Mouse (Mus musculus): Measurements from ENCODE around the gene 6030445D17Rik.

6030445D17Rik gene

DNA sequence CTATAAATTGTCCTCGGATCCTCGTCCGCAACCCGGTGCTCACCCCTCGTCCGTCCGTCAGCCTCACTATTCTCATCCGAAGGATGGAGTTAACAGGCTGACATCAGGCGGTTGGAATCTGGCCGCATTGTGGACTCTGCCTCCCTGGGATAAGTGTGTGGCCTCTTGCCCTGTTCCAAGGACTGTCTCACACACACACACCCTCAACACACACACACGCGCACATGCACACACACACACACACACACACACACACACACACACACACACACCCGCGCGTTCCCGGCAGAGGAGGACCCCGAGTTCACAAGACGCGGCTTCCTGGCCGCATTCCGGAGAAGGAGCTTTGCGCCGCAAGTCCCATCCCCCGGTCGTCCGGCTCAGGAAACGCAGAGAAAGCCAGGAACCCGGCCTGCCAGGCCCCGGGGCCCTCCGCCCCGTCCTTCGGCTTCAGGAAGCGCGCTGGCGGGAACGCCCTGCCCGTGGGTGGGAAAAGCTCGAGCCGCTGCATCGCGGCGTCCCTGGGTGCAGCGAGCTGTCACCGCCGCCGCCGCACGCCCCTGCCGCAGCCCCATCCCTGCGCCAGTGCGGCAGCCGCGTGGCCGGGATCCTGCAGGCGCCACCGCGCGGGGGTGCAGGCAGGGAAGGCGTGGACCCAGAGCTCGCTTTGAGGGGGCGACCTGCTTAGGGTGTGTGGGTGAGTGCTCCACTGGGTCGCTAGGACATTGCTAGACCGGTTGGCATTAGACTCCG lies at the start of gene 6030445D17Rik:
TSS of gene 6030445D17Rik (plus strand) at position 165 of the 753 bp plus-strand sequence.
- peak; percentile 15 for DNase-seq (ENCODE audit: low read depth in 2 of 2, low spot score in 2 of 2)

DNA sequence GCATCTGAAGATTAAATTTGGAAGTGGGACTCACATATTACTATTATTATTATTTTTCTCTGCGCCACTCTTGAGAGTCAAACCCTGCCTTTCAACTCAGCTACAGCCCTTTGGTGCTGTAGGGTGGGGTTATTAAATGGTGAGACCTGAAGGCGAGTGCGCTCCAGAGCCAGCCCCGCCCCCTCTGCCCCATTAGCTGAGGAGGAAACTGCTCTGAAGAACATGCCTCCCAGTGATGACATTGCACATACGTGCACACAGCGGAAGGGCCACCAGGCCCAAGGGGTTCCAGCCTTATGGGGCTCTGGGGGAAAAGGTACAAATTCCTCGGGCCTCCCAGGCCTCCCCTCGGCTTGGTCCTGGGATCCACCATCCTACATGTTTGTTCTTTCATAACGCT lies 46.6 kb upstream of the 6030445D17Rik start:
- no peak for DNase-seq (ENCODE audit: low read depth in 2 of 2, low spot score in 2 of 2)

- no peak for DNase-seq (ENCODE audit: low read depth in 2 of 2, low spot score in 2 of 2)
Observed at GRCm38 (mm10) chr4:136418962-136419361, 43.1 kb upstream of the 6030445D17Rik start.

- DNase-seq (ENCODE audit: low read depth in 2 of 2, low spot score in 2 of 2): no peak
Observed at GRCm38 (mm10) chr4:136419386-136419785, 42.7 kb upstream of the 6030445D17Rik start.

DNA sequence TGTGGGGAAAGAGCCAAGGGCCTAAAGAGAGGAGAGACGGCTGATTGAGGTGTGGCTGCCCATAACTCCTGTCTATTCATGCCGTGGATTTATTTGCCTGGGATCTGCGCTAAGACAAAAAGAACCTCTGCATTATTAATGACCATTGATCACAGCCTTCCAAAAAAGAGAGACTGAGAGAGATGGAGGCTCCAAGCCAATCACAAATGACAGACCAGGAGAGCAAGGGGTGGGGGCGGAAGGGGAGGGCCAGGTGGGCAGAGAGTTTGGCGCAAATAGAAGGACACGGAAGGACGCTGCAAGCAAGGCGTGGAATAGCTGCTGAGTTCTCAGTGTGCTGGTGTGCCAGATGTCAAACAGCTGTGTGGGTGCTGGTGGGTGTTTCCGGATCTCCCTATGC lies 38.8 kb upstream of the 6030445D17Rik start, which contains the start of gene Htr1d:
TSS of gene Htr1d (plus strand) at position 301 of the 400 bp plus-strand sequence.
- no peak for DNase-seq (ENCODE audit: low read depth in 2 of 2, low spot score in 2 of 2)

DNA sequence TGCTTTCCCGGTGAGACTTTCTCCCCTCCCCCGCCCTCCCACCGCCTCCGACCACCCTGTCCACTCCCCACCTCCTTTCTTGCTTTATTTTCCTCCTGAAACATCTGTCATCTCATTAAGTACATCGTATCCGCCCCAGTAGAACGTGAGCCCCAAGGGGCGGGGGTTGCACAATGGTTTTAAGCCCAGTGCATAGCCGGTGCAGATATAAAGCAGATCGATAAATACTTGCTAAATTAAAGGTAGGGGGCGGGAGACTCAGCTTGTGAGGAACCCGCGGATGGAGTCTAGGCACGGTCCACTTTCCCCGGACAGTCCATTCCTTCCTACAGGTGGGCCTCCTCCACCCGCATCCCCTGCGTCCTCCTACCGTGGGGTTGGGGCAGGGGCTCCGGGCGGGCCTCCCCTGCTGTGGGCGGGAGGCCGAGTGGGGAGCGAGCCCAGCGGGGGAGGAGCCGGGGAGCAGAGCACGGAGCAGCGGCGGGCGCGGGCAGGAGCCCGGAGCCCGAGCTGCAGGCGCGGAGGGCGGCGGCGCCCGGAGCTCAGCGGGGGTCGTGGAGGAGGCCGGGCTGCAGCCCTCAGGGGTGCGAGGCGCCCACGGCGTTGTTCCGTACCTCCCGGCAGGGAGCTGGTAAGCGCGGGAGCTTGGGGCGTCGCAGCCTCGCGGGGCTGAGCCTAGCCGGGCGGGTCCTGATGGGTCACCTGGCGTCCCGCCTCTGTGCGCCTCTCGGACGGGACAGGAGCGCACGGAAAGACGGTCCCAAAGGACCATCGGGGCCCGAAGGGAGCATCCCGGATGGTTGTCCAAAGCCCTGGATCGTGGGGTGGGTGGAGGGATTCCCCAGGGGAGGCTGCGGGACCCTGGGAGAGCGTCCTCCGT lies 37.7 kb upstream of the 6030445D17Rik start:
- DNase-seq (ENCODE audit: low read depth in 2 of 2, low spot score in 2 of 2): no peak

DNA sequence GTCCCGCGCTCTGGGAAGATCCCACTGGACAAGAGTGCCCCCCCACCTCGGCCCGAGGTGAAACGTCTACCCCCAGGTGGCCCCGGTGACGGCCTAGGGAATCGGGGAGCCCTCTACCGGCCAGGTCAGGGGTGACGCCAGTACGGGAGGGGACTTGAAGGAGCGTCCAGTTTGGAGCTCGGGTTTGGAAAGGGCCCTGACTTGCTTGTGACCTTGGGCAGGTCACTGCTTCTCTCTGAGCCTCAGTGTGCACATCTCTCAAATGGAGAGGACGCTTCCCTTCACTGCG lies 37.1 kb upstream of the 6030445D17Rik start:
- DNase-seq (ENCODE audit: low read depth in 2 of 2, low spot score in 2 of 2): peak in 1 of 2 experiments; percentile 8

GRCm38 (mm10) chr4:136430609-136431375 lies 31.3 kb upstream of the 6030445D17Rik start:
- DNase-seq (ENCODE audit: low read depth in 2 of 2, low spot score in 2 of 2): no peak

- peak; percentile 42 to 53 for DNase-seq (ENCODE audit: low read depth in 2 of 2, low spot score in 2 of 2)
Observed at GRCm38 (mm10) chr4:136431376-136431693, 30.7 kb upstream of the 6030445D17Rik start.

- no peak for DNase-seq (ENCODE audit: low read depth in 2 of 2, low spot score in 2 of 2)
Observed at GRCm38 (mm10) chr4:136434029-136434428, 28.0 kb upstream of the 6030445D17Rik start.

DNA sequence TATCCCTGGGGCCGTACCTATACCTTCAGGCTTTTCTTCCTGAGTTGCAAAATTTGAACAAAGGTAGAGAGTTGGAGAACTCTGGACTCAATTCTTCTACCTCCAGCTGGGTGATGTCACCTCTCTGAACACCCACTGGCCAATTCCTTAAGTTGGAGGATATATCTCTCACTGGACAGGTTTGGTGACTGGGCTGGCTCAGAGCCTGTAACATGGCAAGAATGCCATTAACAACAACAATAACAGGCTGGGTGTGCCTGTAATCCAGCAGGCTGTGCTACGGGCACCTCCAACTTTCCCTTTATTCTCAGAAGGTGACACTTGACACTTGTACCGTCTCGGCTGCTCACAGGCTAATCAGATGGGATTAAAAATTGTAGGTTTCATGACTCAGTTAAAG lies 22.9 kb upstream of the 6030445D17Rik start:
- DNase-seq (ENCODE audit: low read depth in 2 of 2, low spot score in 2 of 2): no peak

DNA sequence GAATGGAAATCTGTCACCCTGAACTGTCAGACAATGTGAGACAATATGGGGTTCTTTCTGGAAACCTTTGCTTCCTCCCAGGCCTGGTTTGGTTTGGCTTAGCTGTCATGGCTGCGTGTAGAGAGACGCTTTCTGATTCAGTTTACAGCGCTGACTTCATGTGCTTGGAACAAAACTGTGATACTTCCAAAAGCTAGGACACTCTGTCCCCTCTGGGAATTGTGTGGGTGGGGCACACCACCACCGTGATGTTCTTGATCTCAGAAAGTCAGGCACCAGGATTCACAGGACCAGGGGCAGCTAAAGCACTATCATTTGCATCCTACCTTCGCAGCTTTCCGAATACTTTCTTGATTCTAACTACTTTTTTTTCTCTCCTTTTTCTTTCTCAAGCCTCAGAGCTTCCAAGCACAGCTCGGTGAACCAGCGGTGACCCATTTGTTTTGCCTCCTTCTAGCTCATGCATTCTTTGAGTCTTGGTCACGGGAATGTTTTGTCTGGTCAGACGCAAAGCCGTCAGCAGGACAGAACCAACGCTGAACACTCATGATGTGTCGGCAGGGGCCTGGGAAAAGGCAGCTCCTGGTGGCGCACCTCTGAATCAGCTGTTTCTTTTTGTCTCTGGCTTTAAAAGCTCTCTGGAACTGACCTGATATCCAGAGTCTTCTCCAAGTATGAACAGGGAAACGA lies 20.6 kb upstream of the 6030445D17Rik start:
- no peak for DNase-seq (ENCODE audit: low read depth in 2 of 2, low spot score in 2 of 2)

DNA sequence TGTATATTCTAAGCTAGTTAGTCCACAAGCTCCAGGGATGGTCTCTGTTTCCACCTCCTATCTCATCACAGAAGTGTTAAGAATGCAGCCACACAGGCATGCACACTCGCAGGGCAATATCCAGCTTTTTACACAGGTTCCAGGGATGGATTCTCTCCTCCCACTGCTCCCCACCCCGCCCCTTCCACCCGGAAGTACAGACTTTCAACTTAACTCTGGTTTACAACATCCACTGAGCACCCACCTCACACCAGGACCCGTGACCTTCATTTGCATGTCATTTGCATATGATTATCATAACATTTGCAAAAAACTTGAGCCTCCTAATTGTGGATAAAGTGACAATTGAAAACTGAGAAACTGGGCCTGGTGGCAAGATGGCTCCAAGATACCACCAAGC lies 17.5 kb upstream of the 6030445D17Rik start:
- no peak for DNase-seq (ENCODE audit: low read depth in 2 of 2, low spot score in 2 of 2)

DNA sequence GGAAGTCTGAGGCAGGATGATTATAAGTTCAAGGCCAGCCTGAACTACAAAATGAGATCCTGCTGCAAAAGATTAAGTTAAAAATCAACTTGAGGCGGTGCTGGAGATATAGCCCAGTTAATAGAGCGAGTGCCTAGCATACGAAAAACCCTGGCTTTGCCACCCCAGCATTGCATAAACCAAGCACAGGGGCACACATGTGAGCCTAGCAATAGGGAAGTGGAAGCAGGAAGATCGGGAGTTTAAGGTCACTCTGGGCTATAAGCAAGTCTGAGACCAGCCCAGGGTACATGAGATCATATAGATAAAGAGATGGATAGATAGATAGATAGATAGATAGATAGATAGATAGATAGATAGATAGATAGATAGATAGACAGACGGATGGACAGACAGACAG lies 12.3 kb upstream of the 6030445D17Rik start:
- no peak for DNase-seq (ENCODE audit: low read depth in 2 of 2, low spot score in 2 of 2)

DNA sequence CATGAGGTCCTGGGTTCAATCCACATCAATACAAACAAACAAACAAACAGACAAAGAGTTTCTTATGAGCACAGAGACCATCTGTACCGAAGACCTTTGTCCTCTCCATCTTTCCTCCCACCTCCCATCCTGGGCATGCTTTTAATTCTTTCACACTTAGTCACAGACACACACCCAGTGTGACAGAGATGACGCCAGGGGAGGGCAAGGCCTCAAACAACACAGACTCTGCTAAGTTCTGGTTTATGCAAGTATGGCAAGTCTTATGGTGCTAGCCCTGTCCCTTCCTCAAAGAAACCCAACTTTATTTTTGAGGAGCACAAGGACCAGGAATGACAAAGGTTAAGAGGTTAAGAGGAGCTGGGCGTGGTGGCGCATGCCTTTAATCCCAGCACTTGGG lies 11.8 kb upstream of the 6030445D17Rik start:
- DNase-seq (ENCODE audit: low read depth in 2 of 2, low spot score in 2 of 2): no peak

GRCm38 (mm10) chr4:136451564-136451963 lies 10.5 kb upstream of the 6030445D17Rik start:
- DNase-seq (ENCODE audit: low read depth in 2 of 2, low spot score in 2 of 2): no peak

GRCm38 (mm10) chr4:136452286-136452685 lies 9.8 kb upstream of the 6030445D17Rik start:
- no peak for DNase-seq (ENCODE audit: low read depth in 2 of 2, low spot score in 2 of 2)

DNA sequence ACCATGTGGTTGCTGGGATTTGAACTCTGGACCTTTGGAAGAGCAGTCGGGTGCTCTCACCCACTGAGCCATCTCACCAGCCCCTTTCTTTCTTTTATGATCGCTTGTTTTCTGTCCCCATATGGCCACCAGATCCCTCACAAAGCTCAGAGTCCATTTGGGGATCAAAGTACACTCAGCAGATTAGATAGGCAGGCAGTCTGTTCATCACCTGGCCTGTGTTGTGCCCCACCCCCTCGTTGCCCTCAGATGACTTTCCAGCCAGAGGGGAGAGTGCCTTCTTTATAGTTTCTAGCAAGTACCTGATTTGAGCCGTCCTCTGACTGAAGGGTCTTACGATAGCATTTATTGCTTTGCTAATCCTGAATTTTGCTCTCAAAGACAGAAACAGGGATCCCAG lies 9.3 kb upstream of the 6030445D17Rik start:
- DNase-seq (ENCODE audit: low read depth in 2 of 2, low spot score in 2 of 2): no peak

DNA sequence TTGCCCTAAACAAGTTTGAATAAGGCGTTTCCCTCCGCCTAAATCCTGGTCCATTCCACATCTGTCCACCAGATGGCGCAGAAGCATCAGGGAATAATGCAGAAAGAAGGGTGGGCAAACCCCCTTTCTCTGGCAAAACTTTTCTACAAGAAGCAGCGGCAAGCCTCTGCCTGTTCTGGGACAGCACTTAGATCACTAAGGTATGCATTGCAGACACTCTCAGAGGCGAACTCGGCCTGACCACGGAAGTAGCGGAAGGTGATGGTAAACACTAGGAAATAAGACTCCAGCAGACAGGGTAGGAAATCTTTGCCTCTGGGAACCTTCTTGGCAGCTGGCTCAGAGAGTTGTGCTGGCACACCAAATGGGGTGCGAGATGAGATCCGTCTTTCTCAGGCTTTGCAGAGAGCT lies 7.2 kb upstream of the 6030445D17Rik start:
- DNase-seq (ENCODE audit: low read depth in 2 of 2, low spot score in 2 of 2): peak; percentile 65 to 67

DNA sequence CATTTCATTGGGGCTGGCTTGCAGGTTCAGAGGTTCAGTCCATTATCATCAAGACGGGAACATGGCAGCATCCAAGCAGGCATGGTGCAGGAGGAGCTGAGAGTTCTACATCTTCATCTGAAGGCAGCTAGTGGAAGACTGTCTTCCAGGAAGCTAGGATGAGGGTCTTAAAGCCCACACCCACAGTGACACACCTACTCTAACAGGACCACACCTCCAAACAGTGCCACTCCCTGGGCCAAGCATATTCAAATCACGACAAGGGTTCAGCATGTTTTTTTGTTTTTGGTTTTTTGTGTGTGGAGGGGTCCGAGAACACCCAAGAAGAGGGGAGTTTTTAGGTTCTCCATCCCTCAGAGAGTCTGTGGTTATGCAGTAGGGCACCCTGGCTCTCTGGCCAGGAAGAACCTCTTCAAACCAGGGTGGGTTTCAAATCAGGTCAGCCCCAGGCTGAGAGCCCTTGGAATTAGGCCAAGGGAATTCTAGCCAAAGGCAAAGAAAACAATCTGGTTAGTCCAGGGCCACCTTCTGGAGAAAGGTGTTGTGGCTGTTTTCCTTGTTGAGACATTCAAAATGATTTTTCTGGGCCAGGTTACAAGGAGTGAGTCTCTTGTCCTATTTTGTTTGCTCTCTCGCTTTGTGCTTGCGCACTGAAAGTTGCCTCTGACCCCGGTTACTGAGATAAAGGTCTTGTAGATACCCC lies 5.4 kb upstream of the 6030445D17Rik start:
- DNase-seq (ENCODE audit: low read depth in 2 of 2, low spot score in 2 of 2): no peak
